Mouse (Mus musculus): ENCODE measurements around the gene Ddx39b.

DNA sequence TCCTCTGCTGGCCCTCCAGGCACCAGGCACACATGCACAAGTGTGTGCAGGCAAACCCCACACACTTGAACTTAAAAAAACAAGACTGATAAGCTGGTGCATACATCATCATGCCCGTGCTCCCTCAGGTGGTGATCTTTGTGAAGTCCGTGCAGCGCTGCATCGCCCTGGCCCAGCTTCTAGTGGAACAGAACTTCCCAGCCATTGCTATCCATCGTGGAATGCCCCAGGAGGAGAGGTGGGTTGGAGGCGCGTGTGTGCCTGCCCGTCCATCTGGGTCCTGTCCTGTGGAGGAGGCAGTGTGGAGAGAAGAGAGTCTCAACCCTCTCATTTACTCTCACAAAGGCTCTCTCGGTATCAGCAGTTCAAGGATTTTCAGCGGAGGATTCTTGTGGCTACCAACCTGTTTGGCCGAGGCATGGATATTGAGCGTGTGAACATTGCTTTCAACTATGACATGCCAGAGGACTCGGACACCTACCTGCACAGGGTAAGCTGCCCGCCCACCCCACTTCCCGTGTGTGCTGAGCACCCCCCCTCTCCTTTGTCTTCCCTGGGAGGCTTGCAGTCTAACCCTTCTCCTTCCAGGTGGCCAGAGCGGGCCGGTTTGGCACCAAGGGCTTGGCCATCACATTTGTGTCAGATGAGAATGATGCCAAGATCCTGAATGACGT is 11.2 kb downstream of the Ddx39b start:
- no peak for TF ChIP-seq CTCF (IDR thresholded peaks at IDR 0.05; ENCODE audit: low read depth)
- no peak for TF ChIP-seq EP300 (IDR thresholded peaks at IDR 0.05; ENCODE audit: low read depth)
